Mouse (Mus musculus) B cell, adult 2 months (primary cell): ENCODE measurements around the gene Galr3.
"Not testable (repeated sequence)": the region's sequence is repeated elsewhere in the genome, so short reads cannot be mapped to it uniquely, and the experiment has no call there.

Source experiments
- DNase-seq, 2 experiments: peaks; one replicate each; pipeline ENCODE4 v3.0.0; 2022

The Galr3 gene

DNA sequence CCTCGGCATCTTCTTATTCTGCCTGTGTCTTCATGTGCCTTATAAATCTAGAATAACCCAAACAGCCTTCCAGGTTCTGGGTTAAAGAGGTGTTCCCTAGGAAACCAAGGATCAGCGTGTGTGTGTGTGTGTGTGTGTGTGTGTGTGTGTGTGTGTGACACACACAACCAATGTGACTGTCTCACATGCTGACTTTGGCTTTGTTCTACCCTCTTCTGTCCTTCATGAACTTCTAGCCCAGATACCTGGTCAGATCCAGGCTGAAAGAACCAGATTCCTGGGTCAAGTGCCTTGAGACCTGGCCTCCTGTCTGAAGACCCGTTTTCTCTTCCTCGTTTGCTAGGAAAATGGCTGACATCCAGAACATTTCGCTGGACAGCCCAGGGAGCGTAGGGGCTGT, at the start of gene Galr3:
Galr3 (plus strand) TSS at position 301 of the 400 bp plus-strand sequence.
- no peak for DNase-seq

DNA sequence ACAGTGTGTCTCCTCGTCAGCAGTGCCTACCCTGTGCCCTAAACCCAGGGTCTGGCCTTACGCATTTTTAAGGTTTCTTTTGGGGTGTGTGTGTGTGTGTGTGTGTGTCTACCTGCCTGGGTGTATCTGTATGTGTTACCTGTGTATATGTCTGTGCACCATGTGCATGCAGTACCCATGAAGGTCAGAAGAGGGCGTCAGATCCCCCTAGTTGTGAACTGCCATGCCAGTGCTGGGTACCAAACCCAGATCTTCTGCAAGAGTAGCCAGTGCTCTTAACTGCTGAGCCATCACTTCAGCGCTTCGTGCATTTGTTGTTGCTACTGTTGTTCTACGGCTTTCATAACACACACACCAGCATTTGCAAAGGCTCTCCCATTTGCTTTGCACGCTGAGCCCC, 49.5 kb upstream of the Galr3 start:
- DNase-seq = peak in 1 of 2 experiments; percentile 10

DNA sequence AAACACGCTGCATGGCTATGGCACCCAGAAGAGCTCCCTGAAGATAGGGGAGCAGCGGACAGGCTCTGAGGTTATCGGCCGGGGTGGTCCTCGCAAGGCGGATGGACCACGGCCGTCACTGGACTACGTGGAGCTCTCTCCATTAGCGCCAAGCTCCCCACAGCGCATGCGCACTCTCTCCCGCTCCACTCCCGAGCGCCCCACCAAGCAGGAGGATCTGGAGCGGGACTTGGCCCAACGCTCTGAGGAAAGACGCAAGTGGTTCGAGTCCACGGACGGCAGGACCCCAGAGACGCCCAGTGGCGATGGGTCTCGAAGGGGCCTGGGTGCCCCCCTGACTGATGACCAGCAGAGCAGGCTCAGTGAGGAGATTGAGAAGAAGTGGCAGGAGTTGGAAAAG, 48.8 kb upstream of the Galr3 start:
- DNase-seq = no peak

DNA sequence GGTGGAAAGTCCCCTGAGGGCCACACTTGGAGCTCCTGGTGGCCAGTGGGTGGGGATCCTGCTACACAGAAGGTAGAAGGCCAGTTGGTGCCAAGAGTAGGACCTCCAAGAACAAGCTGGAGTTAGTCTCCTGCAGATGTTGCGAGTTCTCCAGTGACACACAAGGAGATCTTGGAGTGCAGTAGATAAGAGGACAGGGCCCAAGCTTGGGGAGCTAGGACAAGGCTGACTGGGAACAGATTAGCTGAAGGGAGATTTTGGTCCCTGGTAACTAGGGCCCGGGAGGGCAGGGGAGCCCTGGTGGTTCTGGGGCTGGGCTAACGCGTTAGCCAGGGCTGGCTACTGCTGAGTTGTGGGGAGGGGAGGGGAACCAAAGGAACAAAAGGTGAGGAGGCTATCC, 45.8 kb upstream of the Galr3 start:
- no peak for DNase-seq

DNA sequence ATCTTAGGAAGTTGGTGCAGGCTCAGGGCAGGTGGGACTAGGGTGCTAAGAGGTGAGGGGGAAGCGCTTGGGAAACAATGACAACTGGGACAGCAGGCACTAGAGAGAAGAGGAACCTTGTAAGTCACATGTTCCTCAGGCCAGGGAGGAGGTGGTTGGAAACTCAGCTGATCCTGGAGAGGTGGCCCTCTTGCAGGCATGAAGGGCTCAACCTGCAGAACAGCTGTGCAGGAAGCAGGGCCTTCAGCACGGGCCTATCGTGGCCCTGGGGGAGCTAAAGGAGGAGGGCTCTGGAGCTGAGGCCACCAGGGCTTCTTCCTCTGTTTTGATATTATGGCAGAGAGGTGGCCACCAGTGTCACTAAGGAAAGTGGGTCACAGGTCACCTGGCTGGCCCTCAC, 45.0 kb upstream of the Galr3 start:
- DNase-seq = peak; percentile 10 to 25

GRCm38 (mm10) chr15:78998348-78998747, 43.3 kb upstream of the Galr3 start:
- DNase-seq = no peak

DNA sequence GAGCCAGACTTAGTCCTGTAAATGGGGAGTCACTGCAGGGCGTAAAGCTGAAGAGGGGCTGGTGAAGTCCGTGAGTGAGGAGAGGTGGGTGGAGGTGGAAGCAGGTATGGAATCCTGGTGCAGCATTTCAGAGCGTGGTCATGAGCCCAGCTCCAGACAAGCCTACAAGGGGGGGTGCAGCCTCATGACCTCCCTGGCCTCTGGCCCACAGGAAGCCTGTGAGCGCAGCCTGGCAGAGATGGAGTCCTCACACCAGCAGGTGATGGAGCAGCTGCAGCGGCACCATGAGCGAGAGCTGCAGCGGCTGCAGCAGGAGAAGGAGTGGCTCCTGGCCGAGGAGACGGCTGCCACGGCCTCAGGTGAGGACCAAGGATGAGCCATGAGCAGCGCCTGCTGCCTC, 42.1 kb upstream of the Galr3 start:
- no peak for DNase-seq

DNA sequence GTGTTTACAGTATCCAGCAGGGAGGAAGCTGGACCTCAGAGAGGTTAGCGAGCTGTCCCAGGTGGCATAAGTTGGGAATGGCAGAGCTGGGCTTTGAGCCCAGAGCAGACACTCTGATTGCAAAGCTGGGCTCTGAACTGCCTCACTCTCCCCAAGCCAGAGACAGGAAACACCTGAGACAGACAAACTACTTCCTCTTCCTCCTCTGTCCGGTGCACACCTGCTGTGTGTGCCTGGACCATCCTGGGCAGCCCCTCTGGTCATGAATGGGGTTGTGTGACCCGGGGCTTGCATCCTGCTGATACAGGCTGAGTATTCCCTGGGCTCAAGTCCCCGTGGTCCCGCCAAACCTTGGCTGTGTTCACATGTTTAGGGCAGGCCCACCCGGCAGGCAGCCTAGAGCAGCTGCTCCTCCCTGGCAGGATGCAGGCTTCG, 41.3 kb upstream of the Galr3 start:
- DNase-seq = no peak

- DNase-seq = no peak
Measured at GRCm38 (mm10) chr15:79001559-79001958, 40.1 kb upstream of the Galr3 start.

DNA sequence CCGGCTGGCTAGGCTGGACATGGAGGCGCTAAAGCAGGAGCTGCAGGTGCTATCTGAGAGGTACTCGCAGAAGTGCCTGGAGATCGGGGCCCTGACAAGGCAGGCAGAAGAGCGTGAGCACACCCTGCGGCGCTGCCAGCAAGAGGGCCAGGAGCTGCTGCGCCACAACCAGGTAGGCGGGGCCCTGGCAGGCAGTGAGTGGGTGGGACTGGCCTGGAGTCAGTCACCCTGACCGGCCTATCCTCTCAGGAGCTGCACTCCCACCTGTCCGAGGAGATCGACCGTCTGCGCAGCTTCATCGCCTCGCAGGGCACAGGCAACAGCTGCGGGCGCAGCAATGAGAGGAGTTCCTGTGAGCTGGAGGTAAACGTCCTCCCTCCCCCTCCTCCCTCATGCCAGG, 39.6 kb upstream of the Galr3 start:
- DNase-seq = no peak

- DNase-seq = no peak
Measured at GRCm38 (mm10) chr15:79003079-79003478, 38.6 kb upstream of the Galr3 start.

DNA sequence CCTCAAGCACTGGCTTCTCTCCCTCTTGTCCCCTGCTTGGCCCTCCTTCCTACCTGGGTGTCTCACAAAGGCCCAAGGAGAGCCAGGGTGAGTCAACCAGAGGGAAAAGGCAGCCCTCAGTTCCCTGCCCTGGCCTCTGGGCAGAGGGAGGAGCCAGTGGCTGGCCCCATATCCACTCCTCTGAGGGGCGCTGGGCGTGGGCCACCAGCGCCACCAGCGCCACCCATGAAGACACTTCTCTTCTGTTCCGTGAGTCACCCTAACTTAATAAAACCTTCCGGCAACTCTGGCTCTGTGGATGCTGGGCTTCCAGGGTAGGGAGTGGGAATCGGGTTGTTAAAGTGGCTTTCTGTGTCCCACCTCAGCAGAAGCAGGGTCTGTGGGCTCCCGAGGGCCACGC, 36.1 kb upstream of the Galr3 start:
- no peak for DNase-seq

GRCm38 (mm10) chr15:79006638-79007037, 35.0 kb upstream of the Galr3 start:
- DNase-seq = no peak

DNA sequence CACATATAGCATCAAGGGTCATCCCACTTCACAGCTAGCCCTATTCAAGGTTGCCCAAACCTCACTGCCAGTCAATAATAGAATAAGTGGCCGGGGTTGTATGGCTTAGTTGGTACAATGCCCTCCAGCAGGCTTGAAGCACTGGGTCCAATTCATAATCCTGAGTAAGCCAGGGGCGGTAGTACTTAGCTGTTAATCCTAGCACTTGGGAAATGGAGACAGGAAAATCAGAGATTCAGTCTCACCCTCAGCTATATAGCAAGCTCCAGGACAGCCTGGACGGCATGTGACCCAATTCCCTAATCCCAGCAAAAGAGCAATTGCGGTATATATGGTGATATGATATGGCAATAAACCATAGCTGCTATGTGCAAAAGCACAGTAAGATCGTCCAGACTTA, 34.6 kb upstream of the Galr3 start:
- DNase-seq = no peak

- not testable (repeated sequence) for DNase-seq
Measured at GRCm38 (mm10) chr15:79007836-79008235, 33.8 kb upstream of the Galr3 start.

DNA sequence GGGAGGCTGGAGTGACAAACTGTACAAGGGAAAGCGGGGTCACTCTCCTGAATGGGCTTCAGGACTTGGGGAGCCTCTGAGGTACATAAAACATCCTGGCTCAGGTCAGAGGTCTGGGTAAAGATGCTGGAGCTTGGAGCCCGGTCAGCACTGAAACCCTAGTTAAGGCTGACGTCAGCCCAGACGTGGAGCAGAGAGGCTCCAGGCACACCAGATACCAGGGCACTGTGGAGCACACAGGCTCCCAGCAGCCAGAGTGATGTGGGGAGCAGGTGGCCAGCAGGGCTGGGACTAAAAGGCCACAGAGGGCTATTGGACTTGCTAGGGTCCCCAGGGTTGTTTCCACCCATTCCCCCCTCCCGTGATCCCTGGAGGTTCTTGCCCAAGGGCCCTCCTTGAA, 32.0 kb upstream of the Galr3 start:
- DNase-seq = no peak

DNA sequence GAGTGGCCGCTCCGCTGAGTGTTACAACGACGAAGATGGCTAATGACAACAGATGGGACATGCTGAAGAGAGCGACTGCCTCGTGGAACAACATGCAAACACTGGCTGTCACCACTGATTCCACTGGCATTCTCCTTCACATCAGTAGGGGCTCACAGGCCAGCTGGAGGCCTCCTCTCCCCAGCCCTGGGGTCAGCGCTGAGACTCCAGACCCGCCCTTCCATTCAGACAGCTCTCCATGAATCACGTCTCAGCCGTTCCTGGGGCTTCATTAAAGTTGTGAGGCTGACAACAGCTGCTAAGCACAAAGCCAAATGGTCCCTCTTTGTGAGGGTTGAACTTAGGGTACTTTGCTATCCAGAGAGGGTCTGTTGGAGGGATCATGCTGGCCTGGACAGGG, 30.1 kb upstream of the Galr3 start:
- DNase-seq = no peak

DNA sequence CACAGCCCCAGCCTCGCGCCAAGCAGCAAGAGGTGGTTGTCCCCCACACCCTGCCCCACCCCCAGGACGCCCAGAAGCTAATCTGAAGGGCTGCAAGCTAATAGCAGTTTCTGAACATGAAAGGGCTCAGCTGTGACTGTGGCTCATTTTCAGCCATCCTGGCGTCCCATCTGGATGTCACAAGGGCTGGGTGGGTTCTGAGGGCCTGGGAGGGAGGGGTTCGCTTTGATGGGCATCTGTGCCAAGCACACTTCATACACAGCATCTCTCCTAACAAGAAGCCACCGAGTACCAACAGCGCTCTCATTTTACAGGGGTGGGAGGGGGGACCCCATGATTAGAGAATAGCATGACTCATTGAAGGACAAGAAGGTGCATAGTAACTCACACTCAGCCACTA, 28.3 kb upstream of the Galr3 start:
- no peak for DNase-seq

DNA sequence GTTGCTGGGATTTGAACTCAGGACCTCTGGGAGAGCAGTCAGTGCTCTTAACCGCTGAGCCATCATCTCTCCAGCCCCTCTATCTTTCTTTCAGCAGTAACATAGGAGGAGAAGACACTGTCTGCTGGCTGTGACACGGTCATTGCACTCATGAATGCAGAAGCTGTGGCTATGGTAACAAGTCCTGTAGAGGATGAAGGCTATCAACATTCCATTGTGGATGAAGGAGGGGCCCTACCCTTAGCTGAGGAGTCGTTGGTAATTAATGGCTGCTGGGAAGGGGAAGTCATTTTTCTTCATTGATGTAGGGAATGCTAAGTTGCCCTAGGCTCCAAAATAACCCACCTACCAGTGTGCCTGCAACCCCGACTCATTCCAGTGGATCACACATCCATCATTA, 23.5 kb upstream of the Galr3 start:
- DNase-seq = no peak

DNA sequence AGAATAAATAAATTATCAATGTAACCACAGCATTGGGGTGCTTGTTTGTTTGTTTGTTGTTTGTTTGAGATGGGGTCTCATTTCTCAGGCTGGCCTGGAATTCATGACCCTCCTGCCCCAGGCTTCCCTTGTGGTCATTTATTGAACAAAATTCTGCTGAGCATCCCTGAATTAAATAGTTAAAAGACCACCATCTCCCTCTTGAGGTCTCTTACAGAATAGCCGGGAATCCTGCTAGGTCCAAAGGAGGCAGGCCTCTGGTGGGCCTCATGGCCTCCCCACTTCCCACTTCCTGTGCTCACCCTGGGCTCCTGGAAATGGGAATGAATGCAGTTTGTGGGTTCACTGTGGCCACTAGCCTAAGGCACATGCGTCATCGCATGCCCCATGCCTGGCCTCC, 22.8 kb upstream of the Galr3 start:
- DNase-seq = no peak

DNA sequence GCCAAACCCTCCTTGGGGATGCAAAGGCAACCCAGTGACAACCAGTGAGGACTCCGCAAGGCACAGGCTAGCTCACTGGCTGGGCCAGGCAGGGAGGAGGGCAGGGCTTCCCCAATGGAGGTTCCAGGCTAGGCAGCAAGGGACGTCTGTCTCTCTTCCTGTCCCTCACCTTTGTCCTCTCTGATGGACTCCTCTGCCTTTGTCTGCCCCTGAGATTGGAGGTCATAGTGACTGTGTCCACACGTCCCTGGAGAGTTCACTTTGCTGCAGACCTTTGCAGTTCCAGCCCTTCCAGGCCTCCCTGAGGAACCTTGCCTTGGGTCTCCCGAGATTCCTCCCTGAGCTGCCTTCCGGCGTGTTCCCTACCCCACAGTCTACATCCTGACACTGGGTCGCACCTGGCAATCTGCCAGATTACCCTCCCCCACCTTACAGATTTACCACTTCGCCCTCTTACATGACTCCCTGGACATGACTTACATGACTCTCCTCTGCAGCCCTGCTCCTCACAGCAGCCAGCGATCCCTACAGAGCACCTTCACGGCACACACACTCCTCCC, 18.9 kb upstream of the Galr3 start:
- no peak for DNase-seq

DNA sequence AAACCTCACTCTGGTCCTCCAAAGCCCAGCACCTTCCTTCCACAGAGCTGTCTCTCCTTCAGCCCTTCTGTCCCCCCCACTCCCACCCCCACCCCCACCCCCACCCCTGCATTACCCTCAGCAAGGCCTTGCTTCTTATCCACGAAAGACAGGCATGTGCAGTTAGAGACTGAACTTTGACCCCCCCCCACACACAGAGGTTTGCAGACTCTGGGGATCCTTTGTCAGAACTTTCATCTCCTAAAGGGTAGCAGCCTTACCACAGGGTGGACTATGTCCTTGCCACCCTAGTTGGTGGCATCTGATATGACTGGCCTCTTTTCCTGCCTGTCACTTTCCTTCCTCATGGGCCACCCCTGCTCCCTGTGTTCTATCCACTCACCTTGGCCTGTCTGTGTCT, 18.3 kb upstream of the Galr3 start:
- no peak for DNase-seq

DNA sequence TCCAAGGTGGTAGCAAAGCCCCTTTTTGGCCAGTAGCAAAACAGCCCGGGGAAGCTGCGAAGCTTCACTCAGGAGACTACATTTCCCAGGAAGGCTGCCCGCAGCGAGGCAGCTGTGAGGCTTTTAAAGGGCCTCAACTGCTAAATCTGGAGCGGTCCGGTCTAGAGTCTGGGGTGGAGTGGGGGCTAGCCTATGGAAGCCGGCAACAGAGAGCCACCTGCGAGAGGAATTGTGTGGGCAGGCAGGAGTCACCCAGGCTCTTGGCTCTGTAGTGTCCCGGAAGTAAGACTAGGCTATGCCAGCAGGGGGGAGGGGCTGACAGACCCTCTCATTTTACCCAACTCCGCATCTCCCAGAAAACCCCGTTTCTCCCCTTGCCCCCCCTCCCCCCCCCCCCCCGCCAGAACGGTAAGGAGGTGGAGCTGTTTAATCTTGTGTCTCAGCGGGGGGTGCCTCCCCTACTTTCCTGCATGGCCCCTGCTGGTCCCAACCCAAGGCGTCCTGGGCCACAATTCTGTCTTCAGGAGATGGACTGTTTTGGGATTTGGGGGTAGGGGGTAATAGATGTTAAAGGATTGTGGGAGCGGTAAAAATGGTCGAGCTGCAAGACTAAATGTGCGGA, 15.9 kb upstream of the Galr3 start:
- DNase-seq = no peak

- no peak for DNase-seq
Measured at GRCm38 (mm10) chr15:79026511-79027290, 15.0 kb upstream of the Galr3 start.
